Mouse (Mus musculus): ENCODE results near the gene Col23a1. TPM values are rescaled to one million over a fixed set of nuclear protein-coding genes. Genes with fewer than 3 reads are reported as not detected.
A peak's percentile ranks its signal among the peaks of the same experiment; 100 is the strongest.

Col23a1 gene
- polyA plus RNA-seq, 1 experiment from 2014 or later = 21.6 TPM

DNA sequence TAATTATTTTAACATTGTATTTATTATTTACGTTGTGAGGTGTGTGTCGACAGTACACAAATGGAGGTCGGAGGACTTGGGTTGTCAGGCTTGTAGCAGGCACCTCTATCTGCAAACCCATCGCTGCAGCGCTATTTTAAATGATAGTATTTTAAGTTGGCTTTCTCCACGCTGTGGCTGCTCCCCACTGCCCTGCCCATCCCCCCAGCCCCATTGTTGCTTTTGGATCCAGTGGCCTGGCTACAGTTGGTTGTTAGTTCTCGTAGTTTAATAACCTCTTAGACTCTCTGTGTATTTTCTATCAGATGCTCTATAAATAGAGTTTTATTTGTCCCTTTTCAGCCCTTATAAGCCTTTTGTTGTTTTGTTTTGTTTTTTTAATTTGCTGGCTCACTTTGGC is 48.7 kb downstream of the Col23a1 start:
- no peak for ATAC-seq (ENCODE audit: insufficient number of reproducible peaks, insufficient read depth, low FRiP score, low read depth)
- Histone ChIP-seq H3K4me2 (replicated peaks; ENCODE audit: low read depth, low read length) (no peak overlapping the region), H3K27me3 (ENCODE audit: control insufficient read depth, insufficient read depth, low read length) (no peaks in the 10 kb centered on the region), H3K9me3 (ENCODE audit: control insufficient read depth, low read depth, low read length) (no peaks in the 10 kb centered on the region), H3K27ac (ENCODE audit: low read length) (no peak overlapping the region), H3K36me3 (ENCODE audit: control insufficient read depth, insufficient read depth, low read length) (no peaks in the 10 kb centered on the region), H3K4me3 (ENCODE audit: low read depth, low read length) (no peak overlapping the region), H3K4me1 (ENCODE audit: control insufficient read depth, insufficient read depth, low read length) (peaks cover 4% of the 10 kb centered on the region; the same call in 1 of the 2 replicates), H3K9ac (replicated peaks; ENCODE audit: low read depth, low read length) (no peak overlapping the region)
- WGBS = 74% methylated on average over 7 of the region's 7 CpGs

DNA sequence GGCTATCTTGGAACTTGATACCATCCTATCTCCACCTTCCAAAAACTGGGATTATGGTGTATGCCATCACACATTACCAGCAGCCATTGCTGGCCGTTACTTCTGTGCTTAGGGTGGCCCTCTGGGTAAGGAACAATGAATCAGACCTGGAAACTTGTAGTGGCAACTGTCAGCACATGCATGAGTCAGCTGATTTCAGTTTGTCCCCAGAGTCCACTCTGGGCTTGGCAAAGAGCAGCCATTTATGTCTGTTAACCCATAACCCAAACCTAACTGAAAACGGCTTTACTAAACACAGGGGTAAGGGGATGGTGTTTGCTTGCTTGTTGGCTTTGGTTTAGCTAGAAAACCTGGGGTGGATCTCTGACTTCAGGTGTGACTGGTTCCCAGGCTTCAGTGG is 51.4 kb downstream of the Col23a1 start:
- H3K4me3 ChIP-seq (ENCODE audit: low read depth, low read length) = no peak overlapping the region
- no peak for ATAC-seq (ENCODE audit: insufficient number of reproducible peaks, insufficient read depth, low FRiP score, low read depth)
- H3K4me1 ChIP-seq (ENCODE audit: control insufficient read depth, insufficient read depth, low read length) = peaks cover 6% of the 10 kb centered on the region; the same call in 1 of the 2 replicates
- H3K27ac ChIP-seq (ENCODE audit: low read length) = no peak overlapping the region
- H3K9ac ChIP-seq (replicated peaks; ENCODE audit: low read depth, low read length) = no peak overlapping the region
- no peaks in the 10 kb centered on the region for H3K9me3 ChIP-seq (ENCODE audit: control insufficient read depth, low read depth, low read length)
- no peaks in the 10 kb centered on the region for H3K27me3 ChIP-seq (ENCODE audit: control insufficient read depth, insufficient read depth, low read length)
- no peaks in the 10 kb centered on the region for H3K36me3 ChIP-seq (ENCODE audit: control insufficient read depth, insufficient read depth, low read length)
- no peak overlapping the region for H3K4me2 ChIP-seq (replicated peaks; ENCODE audit: low read depth, low read length)
- WGBS = 55% methylated on average over 2 of the region's 2 CpGs

DNA sequence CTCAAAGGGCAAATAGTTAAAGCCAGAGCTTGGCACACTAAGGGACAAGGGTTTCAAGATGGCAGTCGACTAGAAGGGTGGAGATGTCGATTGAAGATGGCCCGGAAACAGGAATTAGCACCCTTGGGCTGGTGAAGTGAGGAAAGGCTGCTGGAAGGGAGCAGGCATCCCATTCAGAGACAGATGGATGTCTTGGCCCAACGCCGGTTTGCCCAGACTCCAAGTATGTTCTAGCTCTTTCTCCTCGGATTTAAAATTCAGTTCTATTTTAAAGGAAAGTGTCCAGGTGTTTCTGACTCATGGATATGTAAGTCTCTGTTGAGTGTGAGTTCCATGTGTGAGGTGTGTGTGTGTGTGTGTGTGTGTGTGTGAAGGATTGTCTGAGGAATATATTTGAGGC is 53.1 kb downstream of the Col23a1 start:
- 88% methylated on average over 6 of the region's 6 CpGs for WGBS
- Histone ChIP-seq H3K27ac (ENCODE audit: low read length) (no peak overlapping the region), H3K4me2 (replicated peaks; ENCODE audit: low read depth, low read length) (no peak overlapping the region), H3K4me3 (ENCODE audit: low read depth, low read length) (no peak overlapping the region), H3K9ac (replicated peaks; ENCODE audit: low read depth, low read length) (no peak overlapping the region), H3K4me1 (ENCODE audit: control insufficient read depth, insufficient read depth, low read length) (peaks cover 6% of the 10 kb centered on the region; the same call in 1 of the 2 replicates), H3K9me3 (ENCODE audit: control insufficient read depth, low read depth, low read length) (no peaks in the 10 kb centered on the region), H3K36me3 (ENCODE audit: control insufficient read depth, insufficient read depth, low read length) (no peaks in the 10 kb centered on the region), H3K27me3 (ENCODE audit: control insufficient read depth, insufficient read depth, low read length) (no peaks in the 10 kb centered on the region)
- ATAC-seq (ENCODE audit: insufficient number of reproducible peaks, insufficient read depth, low FRiP score, low read depth) = no peak

DNA sequence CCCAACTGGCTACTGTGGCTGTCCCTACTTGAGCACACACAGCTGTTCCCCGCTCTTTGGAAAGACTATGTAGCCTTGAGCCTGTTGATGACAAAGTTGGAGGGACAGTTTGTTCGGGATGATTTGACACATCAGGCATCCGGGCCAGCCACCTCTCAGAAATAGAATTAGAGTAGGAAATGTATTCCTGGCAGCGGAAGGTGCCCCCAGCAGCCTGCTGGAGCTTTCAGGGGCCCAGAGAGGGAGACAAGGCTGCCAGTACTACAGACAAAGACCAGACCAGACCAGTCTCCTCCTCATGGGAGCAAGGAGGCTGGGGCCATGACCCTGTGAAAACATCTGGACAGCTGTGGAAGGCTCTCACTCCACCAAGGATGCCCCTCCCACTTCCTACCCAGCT is 53.6 kb downstream of the Col23a1 start:
- 0 out of 2 replicates have a peak, but pooled peaks have one; percentile 53 for ATAC-seq (ENCODE audit: insufficient number of reproducible peaks, insufficient read depth, low FRiP score, low read depth)
- Histone ChIP-seq H3K27me3 (ENCODE audit: control insufficient read depth, insufficient read depth, low read length) (no peaks in the 10 kb centered on the region), H3K27ac (ENCODE audit: low read length) (no peak overlapping the region), H3K36me3 (ENCODE audit: control insufficient read depth, insufficient read depth, low read length) (no peaks in the 10 kb centered on the region), H3K9ac (replicated peaks; ENCODE audit: low read depth, low read length) (no peak overlapping the region), H3K4me1 (ENCODE audit: control insufficient read depth, insufficient read depth, low read length) (peaks cover 6% of the 10 kb centered on the region; the same call in 1 of the 2 replicates), H3K9me3 (ENCODE audit: control insufficient read depth, low read depth, low read length) (no peaks in the 10 kb centered on the region), H3K4me2 (replicated peaks; ENCODE audit: low read depth, low read length) (no peak overlapping the region), H3K4me3 (ENCODE audit: low read depth, low read length) (no peak overlapping the region)
- 67% methylated on average over 4 of the region's 4 CpGs for WGBS

DNA sequence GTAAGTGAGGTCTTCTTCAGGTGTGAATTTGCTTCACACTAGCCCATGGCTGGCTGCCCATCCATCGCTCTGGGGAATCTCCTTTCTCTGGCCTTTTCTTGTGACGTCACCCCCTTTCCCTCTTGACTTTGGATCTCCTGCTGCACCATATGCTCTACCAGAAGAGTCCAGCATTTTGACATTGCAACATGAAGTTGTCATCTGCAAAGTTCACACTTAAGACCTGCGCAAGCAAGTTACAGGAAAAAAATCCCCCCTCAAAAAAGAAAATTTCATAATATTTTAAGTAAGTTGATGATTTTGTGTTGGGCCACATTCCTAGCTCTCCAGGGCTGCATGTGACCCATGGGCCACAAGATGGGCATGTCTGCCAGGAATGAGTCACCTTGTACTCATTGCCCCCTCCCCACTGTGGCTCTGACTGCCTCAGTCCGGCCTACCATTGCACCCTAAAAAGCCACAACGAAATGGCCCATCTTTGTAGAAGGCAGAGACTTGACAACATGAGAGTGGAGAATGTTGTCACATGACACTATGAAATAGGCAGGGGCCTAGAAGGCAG is 54.1 kb downstream of the Col23a1 start:
- no peaks in the 10 kb centered on the region for H3K36me3 ChIP-seq (ENCODE audit: control insufficient read depth, insufficient read depth, low read length)
- no peak overlapping the region for H3K27ac ChIP-seq (ENCODE audit: low read length)
- no peak for ATAC-seq (ENCODE audit: insufficient number of reproducible peaks, insufficient read depth, low FRiP score, low read depth)
- no peak overlapping the region for H3K4me3 ChIP-seq (ENCODE audit: low read depth, low read length)
- peaks cover 6% of the 10 kb centered on the region; the same call in 1 of the 2 replicates for H3K4me1 ChIP-seq (ENCODE audit: control insufficient read depth, insufficient read depth, low read length)
- WGBS = 80% methylated on average over 5 of the region's 5 CpGs
- H3K9me3 ChIP-seq (ENCODE audit: control insufficient read depth, low read depth, low read length) = no peaks in the 10 kb centered on the region
- H3K27me3 ChIP-seq (ENCODE audit: control insufficient read depth, insufficient read depth, low read length) = no peaks in the 10 kb centered on the region
- no peak overlapping the region for H3K9ac ChIP-seq (replicated peaks; ENCODE audit: low read depth, low read length)
- H3K4me2 ChIP-seq (replicated peaks; ENCODE audit: low read depth, low read length) = no peak overlapping the region

DNA sequence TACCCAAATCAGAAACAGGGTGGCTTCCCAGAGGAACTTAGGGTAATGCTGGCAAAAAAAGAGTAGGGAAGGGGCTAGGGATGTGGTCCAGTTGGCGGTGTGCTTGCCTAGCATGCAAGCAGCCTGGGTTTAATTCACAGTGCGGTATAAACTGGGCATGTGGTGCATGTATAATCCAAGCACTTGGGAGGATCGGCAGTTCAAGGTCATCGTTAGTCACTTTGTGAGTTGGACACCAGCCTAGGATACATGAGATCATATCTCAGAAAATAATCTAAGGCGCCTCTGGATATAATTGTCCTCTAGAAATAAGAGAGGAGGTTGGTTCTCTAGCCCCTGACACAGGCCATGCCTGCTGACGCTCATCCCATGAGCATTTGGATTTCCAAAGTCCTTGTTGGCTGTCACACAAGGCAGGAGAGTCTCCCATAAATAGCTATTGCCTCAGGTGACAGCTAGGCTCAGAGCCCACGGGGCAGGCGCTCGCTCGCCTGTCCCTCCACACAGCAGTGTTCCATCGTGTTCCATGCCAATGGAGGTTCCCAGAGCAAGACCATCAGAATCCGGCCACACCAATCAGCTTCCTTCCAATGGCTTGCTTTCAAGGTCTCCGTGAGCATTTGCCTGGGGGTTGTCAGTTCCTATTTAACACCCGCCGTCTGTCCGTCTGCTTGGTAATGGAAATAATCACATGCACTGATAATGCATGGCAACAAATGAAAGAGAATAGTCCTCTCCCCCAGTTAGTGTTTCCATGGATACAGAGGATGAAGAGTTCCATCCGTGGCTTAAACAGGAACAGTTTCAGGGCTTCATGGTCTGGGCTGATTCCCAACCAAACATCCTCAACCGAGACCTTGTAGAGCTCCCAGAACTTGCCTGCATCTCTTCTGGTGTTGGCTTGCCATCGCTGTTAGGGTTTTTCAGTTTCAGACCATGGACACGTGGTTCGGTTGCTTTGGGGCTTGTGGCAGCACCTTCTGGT is 56.1 kb downstream of the Col23a1 start:
- H3K4me1 ChIP-seq (ENCODE audit: control insufficient read depth, insufficient read depth, low read length) = peaks cover 6% of the 10 kb centered on the region; the same call in 1 of the 2 replicates
- no peak overlapping the region for H3K4me2 ChIP-seq (replicated peaks; ENCODE audit: low read depth, low read length)
- ATAC-seq (ENCODE audit: insufficient number of reproducible peaks, insufficient read depth, low FRiP score, low read depth) = no peak
- H3K27me3 ChIP-seq (ENCODE audit: control insufficient read depth, insufficient read depth, low read length) = no peaks in the 10 kb centered on the region
- no peak overlapping the region for H3K9ac ChIP-seq (replicated peaks; ENCODE audit: low read depth, low read length)
- H3K4me3 ChIP-seq (ENCODE audit: low read depth, low read length) = no peak overlapping the region
- H3K27ac ChIP-seq (ENCODE audit: low read length) = no peak overlapping the region
- no peaks in the 10 kb centered on the region for H3K9me3 ChIP-seq (ENCODE audit: control insufficient read depth, low read depth, low read length)
- 85% methylated on average over 21 of the region's 21 CpGs for WGBS
- H3K36me3 ChIP-seq (ENCODE audit: control insufficient read depth, insufficient read depth, low read length) = no peaks in the 10 kb centered on the region

DNA sequence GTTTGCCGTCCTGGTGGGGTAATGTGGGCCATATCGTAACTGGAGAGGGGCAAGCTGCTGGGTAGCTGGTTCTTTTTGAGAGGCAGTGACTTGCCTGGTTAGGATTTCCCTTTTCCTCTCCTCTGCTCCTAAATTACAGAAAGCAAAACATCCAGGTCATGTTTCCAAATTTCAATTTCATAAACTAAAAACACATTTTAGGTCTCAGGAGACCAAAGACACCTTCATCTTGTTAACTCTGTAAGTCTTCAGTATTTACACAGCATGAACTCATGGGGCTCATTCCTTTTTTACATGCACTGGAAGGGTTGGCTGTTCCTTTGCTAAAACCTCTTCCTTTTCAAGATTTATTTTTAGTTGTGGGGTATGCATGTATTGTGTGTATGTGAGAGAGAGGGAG is 58.0 kb downstream of the Col23a1 start:
- H3K9ac ChIP-seq (replicated peaks; ENCODE audit: low read depth, low read length) = no peak overlapping the region
- no peaks in the 10 kb centered on the region for H3K36me3 ChIP-seq (ENCODE audit: control insufficient read depth, insufficient read depth, low read length)
- WGBS = 77% methylated on average over 2 of the region's 2 CpGs
- H3K4me2 ChIP-seq (replicated peaks; ENCODE audit: low read depth, low read length) = no peak overlapping the region
- H3K27me3 ChIP-seq (ENCODE audit: control insufficient read depth, insufficient read depth, low read length) = no peaks in the 10 kb centered on the region
- H3K4me1 ChIP-seq (ENCODE audit: control insufficient read depth, insufficient read depth, low read length) = peaks cover 13% of the 10 kb centered on the region; the same call in 1 of the 2 replicates
- no peak for ATAC-seq (ENCODE audit: insufficient number of reproducible peaks, insufficient read depth, low FRiP score, low read depth)
- no peaks in the 10 kb centered on the region for H3K9me3 ChIP-seq (ENCODE audit: control insufficient read depth, low read depth, low read length)
- H3K27ac ChIP-seq (ENCODE audit: low read length) = no peak overlapping the region
- H3K4me3 ChIP-seq (ENCODE audit: low read depth, low read length) = no peak overlapping the region

DNA sequence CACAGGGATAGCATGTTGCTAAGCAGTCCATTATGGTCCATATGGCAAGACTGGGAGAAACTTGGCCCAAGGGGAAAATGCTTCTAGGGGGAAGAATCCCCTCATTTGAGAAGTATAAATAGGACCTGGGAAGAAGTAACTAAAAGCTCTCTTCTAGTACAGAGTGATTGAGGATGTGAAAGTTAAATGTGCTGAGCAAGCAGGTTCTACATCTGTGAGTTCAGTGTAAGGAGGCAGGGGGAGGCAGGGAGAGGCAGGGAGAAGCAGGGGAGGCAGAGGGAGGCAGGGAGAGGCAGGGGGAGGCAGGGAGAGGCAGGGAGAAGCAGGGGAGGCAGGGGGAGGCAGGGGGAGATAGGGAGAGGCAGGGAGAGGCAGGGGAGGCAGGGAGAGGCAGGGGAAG is 59.9 kb downstream of the Col23a1 start:
- Histone ChIP-seq H3K9ac (replicated peaks; ENCODE audit: low read depth, low read length) (no peak overlapping the region), H3K4me1 (ENCODE audit: control insufficient read depth, insufficient read depth, low read length) (peaks cover 7% of the 10 kb centered on the region; the same call in 1 of the 2 replicates), H3K4me3 (ENCODE audit: low read depth, low read length) (no peak overlapping the region), H3K27ac (ENCODE audit: low read length) (no peak overlapping the region), H3K27me3 (ENCODE audit: control insufficient read depth, insufficient read depth, low read length) (no peaks in the 10 kb centered on the region), H3K36me3 (ENCODE audit: control insufficient read depth, insufficient read depth, low read length) (no peaks in the 10 kb centered on the region), H3K4me2 (replicated peaks; ENCODE audit: low read depth, low read length) (no peak overlapping the region), H3K9me3 (ENCODE audit: control insufficient read depth, low read depth, low read length) (no peaks in the 10 kb centered on the region)
- no peak for ATAC-seq (ENCODE audit: insufficient number of reproducible peaks, insufficient read depth, low FRiP score, low read depth)

Measured in stomach, embryonic 14.5 days (tissue).